Mouse (Mus musculus): ENCODE measurements around the gene Atp1b1.

Gene Atp1b1

GRCm38 (mm10) chr1:164397672-164398071, 60.5 kb downstream of the Atp1b1 start:
- DNase-seq (ENCODE audit: inconsistent age in 2 of 2, low spot score in 1 of 2) = no peak

GRCm38 (mm10) chr1:164395131-164395780, 62.9 kb downstream of the Atp1b1 start:
- no peak for DNase-seq (ENCODE audit: inconsistent age in 2 of 2, low spot score in 1 of 2)

GRCm38 (mm10) chr1:164392176-164392575, 66.0 kb downstream of the Atp1b1 start:
- DNase-seq (ENCODE audit: inconsistent age in 2 of 2, low spot score in 1 of 2) = no peak

- no peak for DNase-seq (ENCODE audit: inconsistent age in 2 of 2, low spot score in 1 of 2)
These were observed 68.4 kb downstream of the Atp1b1 start for GRCm38 (mm10) chr1:164389743-164390142.
